Mouse (Mus musculus): Measurements from ENCODE around the gene Caln1.

DNA sequence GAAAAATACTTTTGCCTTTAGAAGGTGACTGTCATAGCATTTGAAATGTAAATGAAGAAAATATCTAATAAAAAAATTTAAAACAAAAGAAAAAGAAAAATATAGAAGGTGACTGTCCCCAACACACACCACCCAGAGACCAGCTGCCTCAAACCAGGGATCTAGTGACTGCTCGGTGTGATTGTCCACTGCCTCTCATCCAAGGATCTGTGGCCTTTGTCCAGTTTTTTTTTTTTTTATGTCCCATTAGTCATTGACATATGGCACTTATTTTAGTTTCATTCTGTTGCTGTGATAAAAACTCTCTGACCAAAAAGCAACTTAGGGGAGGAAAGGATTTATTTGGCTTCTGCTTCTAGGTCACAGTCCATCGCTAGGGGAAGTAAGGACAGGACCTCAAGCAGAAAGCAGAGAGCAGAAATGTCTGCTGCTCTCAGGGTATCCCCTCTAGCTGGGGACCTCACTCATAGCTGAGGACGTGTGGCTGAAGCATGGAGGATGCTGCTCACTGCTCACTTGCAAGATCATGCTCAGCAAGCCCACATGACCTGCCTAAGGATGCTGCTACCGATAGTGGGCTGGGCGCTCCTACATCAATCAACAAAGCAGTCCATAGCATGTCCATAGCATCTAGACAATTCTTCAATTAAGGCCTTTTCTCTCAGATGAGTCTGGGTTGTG, 401.9 kb downstream of the Caln1 start:
- no peak for TF ChIP-seq CTCF (IDR thresholded peaks at IDR 0.05; ENCODE audit: low read depth)
- no peak for TF ChIP-seq EP300 (IDR thresholded peaks at IDR 0.05; ENCODE audit: low read depth)
